Mouse (Mus musculus) kidney, postnatal 4 days (tissue): Measurements from ENCODE around the gene Aebp2.
"Not testable (repeated sequence)": the region's sequence is repeated elsewhere in the genome, so short reads cannot be mapped to it uniquely, and the experiment has no call there.

ENCODE experiments used
- DNase-seq, 2 experiments: peaks; one replicate each; pipeline ENCODE4 v3.0.0; 2021; ENCODE audit warnings: mixed read lengths in 2 of 2

Aebp2 gene

DNA sequence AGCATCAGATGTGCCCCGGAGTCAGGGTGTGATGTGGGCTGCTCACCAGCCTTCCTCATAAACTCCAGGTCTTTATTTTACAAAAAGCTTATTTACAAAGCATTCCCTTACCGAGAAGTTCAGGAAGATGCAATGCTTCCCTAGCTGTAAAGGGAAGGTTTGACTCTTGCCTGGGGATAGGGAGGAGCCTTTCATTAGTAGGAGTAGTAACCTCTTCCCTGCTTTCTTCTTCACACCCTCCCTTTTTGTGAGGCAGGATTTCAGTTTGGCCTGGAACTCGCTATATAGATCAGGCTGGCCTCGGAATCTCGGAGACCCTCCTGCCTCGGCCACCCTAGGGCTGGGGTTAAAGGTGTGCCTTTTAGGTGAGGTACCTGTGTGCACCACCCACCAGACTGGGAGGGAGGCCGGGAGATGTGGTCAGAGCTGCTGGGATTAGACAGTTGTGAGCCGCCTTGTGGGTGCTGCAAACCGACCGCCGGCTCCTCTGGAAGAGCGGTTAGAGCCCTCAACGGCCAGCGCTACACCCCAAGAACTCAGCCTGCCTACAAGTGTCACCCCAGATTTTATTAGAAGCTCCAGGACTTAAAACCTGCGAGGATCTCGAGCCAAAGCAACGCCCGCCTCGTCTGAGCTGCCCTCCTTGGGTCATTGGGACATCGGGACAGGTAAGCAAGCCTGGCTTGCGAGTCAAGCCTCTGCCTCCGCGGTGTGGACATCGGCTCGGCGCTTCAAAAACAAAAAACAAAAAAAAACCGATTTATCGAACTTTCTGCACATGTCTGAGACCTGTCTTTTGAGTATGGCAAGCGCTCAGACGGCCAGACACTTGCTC, at the start of gene Aebp2:
Gene Aebp2, plus strand, starts transcription at position 273 of the 835 bp plus-strand sequence.
- DNase-seq = peak in 1 of 2 experiments; percentile 19

DNA sequence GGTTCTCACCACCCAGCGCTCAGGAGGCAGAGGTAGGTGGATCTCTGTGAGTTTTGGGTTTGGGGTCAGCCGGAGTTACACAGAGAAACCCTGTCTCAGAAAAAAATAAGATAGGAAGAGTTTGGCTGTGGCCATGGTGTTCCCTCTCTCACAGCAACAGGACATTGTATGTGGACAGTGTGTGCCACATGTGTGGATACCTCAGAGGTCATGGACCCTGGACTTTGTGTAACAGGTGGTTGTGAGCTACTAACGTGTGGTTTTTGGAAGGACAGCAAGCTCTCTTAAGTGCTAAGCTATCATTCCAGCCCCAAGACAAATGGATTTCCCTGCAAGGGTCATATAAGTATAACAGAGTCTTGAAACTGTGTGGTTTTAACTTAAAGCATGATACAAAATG, 47.5 kb upstream of the Aebp2 start:
- DNase-seq = no peak

DNA sequence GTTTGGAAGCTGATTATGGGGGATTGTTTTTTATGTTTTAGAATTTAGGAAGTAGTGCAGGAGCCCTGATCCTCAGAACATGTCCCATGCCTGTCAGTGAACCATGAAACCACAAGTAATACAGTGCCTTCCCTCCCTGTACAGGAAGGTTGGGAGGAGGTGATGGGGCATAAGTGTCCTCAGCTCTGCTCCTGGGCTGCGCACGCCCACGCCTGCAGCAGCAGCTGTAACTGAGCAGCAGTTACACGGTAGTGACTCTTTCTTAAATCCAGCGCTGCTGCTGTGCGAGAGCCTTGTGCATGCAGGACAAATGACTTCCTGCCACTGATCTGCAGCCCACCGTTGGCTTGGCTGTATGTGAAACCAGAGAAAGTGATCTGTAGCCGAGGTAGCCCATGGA, 46.3 kb upstream of the Aebp2 start:
- peak; percentile 23 to 39 for DNase-seq

DNA sequence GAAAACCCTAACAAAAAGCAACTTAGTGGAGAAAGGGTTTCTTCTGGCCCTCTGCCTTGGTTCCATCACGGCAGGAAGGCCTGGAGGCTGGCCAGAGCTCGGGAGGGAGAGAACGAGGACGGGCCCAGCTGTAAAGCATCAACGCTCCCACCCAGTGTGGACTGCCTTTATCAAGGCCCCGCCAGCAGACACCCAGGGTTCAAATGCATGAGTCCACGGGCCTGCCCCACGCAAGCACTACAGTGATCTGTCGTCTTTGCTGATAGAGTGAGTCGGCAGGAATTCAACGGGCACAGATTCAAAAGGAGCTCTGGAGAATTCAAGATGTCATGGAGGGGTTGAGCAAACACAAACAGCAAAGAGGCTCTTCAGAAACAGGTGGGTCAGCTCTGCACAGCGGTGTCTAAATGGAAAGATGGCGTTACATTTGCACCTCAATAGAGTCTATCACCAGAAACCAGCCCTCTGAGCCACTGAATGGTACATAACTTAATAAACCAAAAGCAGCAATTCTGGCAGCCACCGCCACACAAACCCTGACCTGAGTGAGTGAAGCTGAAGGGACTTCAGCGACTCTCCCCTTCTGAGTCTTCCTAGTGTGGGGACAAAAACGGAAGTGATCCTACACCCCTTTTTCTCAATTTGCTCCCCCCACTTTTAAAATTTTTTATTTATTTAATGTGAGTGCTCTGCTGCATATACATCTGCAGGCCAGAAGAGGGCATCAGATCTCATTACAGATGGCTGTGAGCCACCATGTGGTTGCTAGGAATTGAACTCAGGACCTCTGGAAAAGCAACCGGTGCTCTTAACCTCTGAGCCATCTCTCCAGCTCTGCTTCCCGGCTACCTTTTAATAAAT, 45.3 kb upstream of the Aebp2 start:
- DNase-seq = peak; percentile 65 to 75

DNA sequence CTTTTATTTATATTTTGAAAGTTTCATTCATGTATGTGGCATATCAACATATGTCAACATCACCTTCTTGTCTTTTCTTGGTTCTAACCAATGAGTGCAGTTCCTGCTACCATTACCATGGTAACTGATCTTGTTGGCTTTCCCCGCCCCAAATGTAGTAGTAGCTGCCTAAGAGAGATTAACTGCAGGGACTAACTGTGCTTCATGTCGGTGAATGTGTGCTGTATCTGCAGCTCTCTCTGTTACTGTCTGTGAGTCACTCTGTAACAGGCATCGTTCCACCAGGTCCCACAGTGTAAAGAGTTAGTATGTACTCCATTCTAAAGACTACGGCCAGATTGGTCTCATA, 44.7 kb upstream of the Aebp2 start:
- no peak for DNase-seq

DNA sequence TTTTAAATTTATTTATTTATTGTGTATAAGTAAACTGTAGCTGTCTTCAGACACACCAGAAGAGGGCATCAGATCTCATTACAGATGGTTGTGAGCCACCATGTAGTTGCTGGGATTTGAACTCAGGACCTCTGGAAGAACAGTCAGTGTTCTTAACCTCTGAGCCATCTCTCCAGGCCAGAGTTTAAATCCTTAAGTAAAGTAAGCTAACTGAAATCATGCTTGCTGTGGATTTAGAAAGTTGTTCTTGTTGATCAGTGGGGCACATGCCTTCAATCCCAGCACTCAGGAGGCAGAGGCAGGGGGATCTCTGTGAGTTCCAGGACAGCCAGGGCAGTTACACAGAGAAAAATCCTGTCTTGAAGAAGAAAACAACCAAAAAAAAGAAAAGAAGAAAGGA, 43.5 kb upstream of the Aebp2 start:
- DNase-seq = not testable (repeated sequence)

DNA sequence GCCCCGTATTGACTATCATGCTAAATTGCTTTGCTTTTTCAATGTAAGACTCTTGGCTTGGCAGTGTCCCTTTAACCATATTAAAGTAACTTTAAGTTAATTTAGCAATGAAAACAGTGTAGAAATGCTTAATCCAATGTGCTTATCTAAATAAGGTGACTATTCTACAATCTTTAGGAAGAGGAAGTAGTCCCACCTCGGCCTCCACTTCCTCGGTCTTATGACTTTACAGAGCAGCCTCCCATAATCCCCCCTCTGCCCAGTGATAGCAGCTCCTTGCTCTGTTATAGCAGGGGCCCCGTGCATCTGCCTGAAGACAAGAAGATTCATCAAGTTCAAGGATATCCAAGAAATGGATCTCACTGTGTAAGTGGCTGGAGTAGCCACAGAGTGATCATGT, 42.3 kb upstream of the Aebp2 start:
- DNase-seq = no peak

DNA sequence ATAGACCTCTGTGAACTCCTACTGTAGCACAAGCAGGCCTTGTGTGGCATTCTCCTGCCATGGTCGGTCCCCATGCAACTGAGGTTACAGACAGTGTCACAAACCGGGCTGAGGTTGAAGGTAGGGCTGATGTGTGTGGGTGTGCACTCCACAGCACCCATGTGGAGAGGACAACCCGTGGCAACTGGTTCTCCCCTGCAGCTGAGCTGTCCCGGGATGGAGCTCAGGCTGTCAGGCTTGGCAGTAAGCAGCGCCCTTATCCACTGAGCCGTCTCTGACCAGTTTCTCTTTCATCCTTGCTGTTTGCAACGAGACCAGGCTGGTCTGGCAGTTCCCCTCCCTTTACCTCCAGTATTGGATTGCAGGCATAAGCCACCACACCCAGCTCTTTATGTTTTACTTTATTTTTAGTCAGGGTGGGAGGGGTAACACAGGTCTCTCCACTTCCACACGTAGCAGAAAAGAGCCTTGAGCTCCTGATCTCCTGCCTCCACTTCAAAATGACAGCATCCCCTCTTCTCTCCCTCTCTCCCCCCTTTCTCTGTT, 35.7 kb upstream of the Aebp2 start:
- no peak for DNase-seq

DNA sequence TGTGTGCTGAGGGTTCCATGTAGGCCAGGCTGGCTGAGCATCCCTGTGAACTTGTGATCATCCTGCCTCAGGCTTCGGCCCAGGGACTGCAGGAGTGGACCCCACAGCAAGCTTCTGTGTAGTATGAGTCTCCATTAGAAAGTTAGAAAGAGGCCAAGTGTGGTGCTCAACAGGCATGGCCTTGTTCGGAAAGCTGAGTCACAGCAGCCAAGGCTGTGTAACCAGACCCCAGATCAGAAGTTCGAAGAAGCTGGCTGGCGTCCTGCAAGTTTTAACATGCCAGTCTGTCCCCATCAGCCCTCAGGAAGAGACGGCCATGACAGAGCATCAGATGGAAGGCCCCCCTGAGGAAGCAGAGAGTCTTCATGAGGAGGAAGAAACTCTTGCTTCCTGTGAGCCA, 31.1 kb upstream of the Aebp2 start:
- DNase-seq = no peak

DNA sequence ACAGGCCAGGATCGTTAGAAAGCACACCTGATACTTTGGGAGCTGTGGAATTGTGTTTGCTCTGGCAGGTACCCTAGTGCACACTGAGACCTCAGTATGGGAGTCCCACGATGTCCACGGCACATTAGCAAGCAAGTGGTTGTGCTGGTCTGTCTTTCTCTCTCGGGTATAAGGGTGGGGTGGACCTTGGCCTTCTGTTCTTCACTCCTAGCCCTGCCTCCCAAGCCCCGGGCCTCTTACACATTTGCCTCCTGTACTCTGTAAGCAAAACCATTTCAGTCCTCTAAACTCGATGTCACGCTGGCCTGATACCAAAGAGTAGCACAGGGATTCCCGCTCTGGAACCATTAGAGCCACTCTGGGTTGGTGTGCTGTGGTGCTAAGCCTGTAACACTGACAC, 29.8 kb upstream of the Aebp2 start:
- no peak for DNase-seq

DNA sequence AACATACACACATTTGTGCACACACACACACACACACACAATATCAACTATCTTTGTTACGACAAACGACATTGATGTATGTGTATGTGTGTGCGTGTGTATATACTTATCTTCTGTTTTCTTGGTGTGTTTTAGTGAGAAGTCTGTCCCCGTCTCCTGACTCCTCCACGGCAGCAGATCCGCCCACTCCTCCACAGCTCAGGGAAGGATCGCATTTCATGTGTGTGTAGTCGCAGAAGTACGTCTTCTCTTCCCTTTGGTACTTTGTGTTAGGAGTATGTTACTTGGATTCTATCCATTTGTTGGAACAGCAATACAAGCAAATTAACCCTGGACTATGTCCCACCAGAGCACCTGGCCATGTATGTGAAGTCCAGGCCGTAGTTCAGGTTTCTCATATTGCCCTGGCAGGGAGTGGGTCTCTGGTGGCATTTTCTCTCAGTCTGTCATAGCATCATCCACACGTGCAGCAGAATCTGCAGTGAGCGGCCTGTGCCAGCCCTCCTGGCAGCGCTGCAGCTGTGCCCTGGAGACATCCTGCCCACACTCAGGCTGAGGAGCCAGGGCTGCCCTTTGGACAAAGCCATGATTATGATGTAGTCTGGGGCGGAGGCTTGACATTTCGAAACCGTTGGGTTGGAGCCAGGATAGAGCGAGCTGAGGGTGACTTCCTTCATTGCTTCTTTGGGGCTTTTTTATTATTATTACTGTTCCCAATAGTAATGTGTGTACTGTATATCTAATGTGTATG, 28.9 kb upstream of the Aebp2 start:
- DNase-seq = peak; percentile 31 to 55

DNA sequence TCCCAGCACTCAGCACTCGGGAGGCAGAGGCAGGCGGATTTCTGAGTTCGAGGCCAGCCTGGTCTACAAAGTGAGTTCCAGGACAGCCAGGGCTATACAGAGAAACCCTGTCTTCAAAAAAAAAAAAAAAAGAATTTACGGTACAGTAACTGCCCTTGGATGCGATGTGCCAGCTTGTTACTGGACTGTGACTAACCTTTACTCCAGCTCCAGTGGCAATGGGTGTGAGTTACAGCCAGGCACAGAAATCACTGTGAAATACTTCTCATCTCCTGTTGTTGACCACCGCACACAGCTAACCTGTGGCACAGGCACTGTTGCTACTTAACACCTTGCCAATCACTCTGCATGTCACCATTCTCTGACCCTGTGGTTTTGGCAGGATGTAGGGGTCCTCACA, 26.9 kb upstream of the Aebp2 start:
- DNase-seq = not testable (repeated sequence)

DNA sequence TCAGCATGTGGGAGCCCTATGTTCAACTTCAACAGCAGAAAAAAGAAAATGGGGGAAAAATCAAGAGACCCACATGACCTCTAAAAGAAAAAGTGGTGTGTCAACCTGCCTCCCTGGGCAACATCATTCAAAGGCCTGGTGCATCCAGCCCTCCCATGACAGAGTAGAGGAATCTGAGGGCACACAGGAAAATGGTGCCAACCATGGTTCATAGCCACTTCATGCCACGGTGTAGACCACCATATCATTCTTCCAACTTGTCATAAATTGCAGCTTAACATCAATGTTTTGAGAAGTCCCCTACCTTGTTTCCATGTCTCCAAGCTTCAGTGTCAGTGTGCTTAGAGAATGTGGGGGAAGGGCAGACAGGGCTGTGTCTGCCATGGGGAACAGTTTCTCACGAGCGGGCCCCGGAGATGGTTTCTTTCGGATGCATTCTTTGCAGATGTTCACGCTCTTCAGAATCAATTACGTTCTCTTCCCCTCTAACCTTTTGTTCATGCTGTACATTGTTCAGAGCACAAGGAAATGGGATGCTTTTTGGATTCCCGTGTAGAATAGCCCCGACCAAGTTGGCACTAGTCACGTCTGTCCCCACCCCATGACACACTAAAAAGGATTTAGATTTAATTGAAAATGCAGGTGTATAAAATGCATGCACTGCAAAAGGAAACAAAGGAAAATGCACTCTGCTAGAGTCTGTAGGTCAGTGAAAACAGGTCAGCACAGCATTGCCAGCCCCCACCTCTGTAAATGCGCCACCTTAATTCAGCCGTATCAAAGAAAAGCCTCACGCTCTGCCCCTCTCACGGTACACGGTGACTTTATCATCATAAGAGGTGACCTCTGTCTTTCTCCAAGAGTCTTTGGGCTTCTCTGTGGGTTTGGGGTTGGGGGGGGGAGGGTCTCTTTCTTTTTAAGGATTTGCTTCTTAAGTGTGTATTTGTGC, 24.8 kb upstream of the Aebp2 start:
- no peak for DNase-seq

DNA sequence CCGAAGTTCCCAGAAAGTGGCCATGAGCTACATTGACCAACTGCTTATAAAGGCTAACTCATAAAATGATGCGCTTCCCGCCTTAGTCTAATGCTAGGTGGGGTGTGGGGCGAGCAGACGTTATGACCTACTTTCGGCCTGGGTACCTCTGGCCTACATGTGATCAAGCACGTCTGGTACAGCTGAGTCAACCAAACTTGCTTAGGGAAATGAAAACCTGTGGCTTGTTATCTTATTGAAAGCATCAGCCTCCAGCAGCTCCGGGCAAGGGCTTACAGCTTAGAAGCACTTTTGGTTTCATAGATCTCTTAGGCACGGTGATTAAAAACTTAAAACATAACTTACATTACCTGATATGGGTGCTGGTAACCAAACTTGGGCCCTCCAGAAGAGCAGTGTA, 23.9 kb upstream of the Aebp2 start:
- DNase-seq = no peak

DNA sequence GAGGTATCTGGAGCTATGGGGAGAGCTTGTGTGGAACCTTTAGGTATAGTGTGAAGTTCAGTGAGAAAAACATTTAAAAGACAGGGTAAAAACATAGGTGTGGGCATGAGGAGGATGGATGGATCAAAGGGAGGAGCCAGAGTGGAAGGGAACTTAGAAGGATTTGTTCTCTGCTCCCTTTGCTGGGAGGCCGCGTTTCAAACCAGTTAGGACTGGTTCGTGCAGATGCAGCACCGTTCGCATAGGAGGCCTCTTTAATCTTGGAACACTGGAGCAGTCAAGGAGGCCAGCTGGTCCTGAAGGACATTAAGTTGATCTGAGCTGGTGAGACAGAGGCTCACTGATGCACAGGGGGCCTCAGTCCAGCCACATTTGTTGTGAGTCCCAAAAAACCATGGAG, 23.1 kb upstream of the Aebp2 start:
- no peak for DNase-seq

DNA sequence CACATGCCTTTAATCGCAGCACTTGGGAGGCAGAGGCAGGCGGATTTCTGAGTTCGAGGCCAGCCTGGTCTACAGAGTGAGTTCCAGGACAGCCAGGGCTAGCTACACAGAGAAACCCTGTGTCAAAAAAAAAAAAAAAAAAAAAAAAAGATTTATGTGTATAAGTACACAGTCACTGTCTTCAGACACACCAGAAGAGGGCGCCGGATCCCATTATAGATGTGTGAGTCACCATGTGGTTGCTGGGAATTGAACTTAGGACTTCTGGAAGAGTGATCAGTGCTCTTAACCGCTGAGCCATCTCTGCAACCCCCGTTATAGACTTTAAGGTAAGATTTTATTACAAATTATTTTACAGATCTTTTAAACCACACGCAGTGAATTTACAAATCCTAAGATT, 21.8 kb upstream of the Aebp2 start:
- DNase-seq = peak in 1 of 2 experiments; percentile 40

DNA sequence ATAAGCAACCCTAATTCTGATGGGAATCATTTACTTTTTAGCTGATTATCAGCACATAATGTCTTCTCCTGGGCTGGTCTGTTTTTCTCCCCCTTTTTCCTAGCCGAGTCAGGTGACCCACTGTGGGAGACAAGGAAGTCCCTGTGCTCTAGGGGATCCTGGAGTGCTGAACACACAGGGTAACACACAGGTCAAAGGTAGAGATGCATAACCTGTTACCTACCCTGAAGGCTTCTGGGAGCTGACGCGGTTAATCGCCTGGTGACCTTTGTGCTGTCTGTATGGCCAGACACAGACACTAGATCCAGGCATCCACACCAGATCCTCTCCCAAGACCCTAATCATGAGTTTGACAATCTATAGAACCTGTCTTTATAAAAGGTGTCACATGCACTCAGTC, 21.3 kb upstream of the Aebp2 start:
- DNase-seq = no peak

DNA sequence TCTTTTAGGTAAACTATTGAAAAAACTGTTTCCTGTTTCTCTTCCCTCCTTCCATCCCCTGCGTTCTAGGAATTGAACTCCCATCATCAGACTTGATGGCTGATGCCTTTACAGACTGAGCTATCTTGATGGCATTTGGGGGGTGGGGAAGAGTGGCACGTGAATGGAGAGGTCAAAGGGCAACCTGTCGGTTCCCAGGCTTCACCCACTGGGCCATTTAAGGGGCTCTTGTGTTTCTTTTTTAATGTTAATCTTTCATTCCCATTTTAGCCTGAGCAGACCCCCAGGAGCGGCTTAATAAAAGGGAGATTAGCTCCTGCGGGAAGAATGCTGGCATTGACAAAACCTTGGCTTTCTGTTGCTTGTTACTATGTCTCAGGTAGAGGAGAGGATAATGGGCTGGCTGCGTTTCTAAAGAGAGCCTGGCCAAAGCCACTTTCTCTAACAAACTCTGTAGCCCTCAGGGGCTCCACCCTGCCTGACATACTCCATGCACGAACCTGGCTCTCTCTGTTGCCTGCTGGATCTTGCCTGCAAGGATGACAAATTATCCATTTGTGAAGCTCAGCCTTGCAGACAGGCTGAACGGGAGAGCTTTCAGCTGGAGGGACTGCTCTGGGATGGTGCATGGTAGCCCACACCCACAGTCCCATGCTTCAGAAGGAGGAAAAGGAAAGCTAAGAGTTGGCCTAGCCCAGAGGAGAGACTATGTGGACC, 19.1 kb upstream of the Aebp2 start:
- DNase-seq = no peak

DNA sequence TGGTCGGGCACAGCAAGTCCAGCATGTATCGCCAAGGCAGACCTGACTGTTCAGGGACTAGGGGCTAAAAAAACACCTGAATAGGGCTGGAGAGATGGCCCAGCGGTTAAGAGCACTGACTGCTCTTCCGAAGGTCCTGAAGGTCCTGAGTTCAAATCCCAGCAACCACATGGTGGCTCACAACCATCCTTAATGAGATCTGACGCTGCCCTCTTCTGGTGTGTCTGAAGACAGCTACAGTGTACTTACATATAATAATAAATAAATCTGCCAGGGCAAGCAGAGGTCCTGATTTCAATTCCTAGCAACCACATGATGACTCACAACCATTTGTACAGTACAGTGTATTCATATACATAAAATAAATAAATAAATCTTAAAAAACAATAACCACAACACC, 17.3 kb upstream of the Aebp2 start:
- not testable (repeated sequence) for DNase-seq

DNA sequence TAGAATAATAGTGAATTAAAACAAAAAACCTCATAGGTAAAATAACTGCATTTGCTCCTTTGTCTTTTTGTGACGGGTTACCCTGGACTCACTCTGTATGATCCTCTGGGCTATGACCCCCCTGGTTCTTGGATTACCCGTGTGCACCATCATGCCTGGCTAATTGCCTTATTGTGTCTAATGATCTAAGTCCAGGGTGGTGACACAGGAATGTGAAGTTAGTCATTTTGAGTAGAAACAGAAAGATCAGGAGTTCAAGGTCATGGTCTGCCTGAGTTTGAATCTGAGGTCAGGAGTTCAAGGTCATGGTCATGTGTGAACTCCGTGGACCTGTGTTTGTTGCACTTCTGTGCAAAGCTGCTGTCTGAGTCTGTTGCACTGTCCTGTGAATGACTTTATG, 16.7 kb upstream of the Aebp2 start:
- no peak for DNase-seq

DNA sequence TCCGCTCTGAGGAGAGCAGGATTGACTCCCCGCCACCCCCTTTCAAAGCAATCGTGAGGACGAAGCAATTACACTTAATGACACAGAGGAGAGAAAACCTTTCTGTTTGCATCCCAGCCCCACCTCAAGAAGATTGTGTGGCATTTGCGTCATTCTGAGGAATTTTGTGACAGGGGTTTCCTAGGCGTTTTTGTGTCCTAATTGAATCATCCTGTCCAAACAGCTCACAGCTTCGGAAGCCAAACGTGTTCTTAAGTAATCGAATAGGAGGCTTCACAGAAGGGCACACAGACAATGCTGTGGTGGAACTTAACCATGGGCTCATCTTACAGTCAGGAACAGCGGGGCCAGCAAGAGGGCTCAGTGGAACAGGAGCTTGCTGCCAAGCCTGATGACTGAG, 15.9 kb upstream of the Aebp2 start:
- DNase-seq = no peak
